In the genomic region with DNA sequence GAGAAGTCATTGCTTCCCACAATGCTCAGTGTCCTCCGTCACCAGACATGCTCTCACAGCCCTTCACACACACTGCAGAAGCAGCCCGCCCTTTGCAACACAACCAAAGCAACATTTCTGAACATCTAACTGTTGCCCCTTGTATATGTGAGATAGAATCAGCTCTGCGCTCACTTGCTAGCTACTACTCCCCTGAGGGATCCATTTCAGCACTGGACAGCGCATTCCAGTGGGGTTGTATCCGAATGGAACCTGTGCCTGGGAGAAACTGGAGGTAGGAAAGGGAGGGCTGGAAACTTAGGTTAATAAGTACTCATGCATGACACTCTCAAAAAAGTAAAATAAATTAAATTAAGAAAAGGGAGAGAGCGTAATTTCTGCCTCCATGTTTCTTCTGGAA, we compare ENCODE assay signal across 12 mouse cellular contexts.
A peak's percentile ranks its signal among the peaks of the same experiment; 100 is the strongest.
DNase-seq lines count a peak whose midpoint lies in the region; ATAC-seq and TF ChIP-seq lines count a peak whose summit lies in the region.
"Had no signal": no experiment of that assay in that cellular context is flagged by ENCODE, and none has a peak within 500 bp of the region (broad histone marks: within the 10 kb centered on the region; RNA-seq: fewer than 3 reads in every experiment).

No protein-coding gene starts in this region.

- H3K4me1 ChIP-seq in stomach, postnatal 0 days (replicated peaks; ENCODE audit: control insufficient read depth, insufficient read depth): no peaks in the 10 kb centered on the region
- H3K4me1 ChIP-seq: intestine, embryonic 15.5 days had no signal

- no peak overlapping the region for H3K4me3 ChIP-seq in stomach, postnatal 0 days (ENCODE audit: low read depth, low read length)
- H3K4me3 ChIP-seq: intestine, embryonic 15.5 days had no signal

- intact Hi-C loops in gastrocnemius, postnatal 14 days (cut with DNase I; ENCODE audit: low total_unique reads): no loop called here

- no peak for TF ChIP-seq EP300 in stomach, postnatal 0 days (optimal IDR thresholded peaks at IDR 0.05)

- H3K27me3 ChIP-seq in stomach, postnatal 0 days (ENCODE audit: control insufficient read depth, insufficient read depth, low read length): no peaks in the 10 kb centered on the region
- H3K27me3 ChIP-seq: intestine, embryonic 15.5 days had no signal

- DNase-seq in gastrocnemius, postnatal 14 days: peak; percentile 14
- no peak for DNase-seq in gastrocnemius, adult 18-20 months (ENCODE audit: low spot score)
- DNase-seq in lung, postnatal 14 days: peak; percentile 7
- no peak for DNase-seq in lung, postnatal 25 days (ENCODE audit: low spot score)
- peak; percentile 65 for DNase-seq in embryo, embryonic 11.5 days (ENCODE audit: low read depth, low spot score)
- peak; percentile 34 for DNase-seq in stomach, postnatal 0 days (ENCODE audit: low spot score)
- DNase-seq in left cerebral cortex, adult 18-20 months (ENCODE audit: low spot score in 2 of 2): no peak
- DNase-seq in layer of hippocampus, adult 8-10 months (ENCODE audit: low spot score in 2 of 2): no peak
- DNase-seq: gastrocnemius, postnatal 36 days had no signal

- no peak overlapping the region for H3K4me2 ChIP-seq in stomach, postnatal 0 days (replicated peaks; ENCODE audit: low read depth)
- H3K4me2 ChIP-seq: intestine, embryonic 15.5 days; liver, embryonic 11.5 days had no signal

- TF ChIP-seq CTCF in stomach, postnatal 0 days (IDR thresholded peaks at IDR 0.05; ENCODE audit: low read depth): no peak

- H3K36me3 ChIP-seq in stomach, postnatal 0 days (ENCODE audit: control insufficient read depth, insufficient read depth, low read length): no peaks in the 10 kb centered on the region
- H3K36me3 ChIP-seq: intestine, embryonic 15.5 days had no signal

- H3K9ac ChIP-seq in stomach, postnatal 0 days (ENCODE audit: low read length): no peak overlapping the region
- H3K9ac ChIP-seq: intestine, embryonic 15.5 days had no signal

- ATAC-seq in stomach, postnatal 0 days (ENCODE audit: low FRiP score, low TSS enrichment): no peak
- ATAC-seq: CD4-positive, CD25-positive, alpha-beta regulatory T cell, adult 4 months; intestine, embryonic 15.5 days had no signal

- WGBS in stomach, postnatal 0 days: 52% methylated on average over 6 of the region's 6 CpGs

- H3K27ac ChIP-seq in stomach, postnatal 0 days (replicated peaks): no peak overlapping the region
- H3K27ac ChIP-seq: intestine, embryonic 15.5 days had no signal

- no peaks in the 10 kb centered on the region for H3K9me3 ChIP-seq in stomach, postnatal 0 days (ENCODE audit: control insufficient read depth, low read length)
- H3K9me3 ChIP-seq: intestine, embryonic 15.5 days had no signal

Comparison
In these comparisons a context has a peak if more than half of its experiments do, and no peak if none do; other contexts are left out.
1. DNase-seq: peak in gastrocnemius, postnatal 14 days (single experiment), lung, postnatal 14 days (single experiment), embryo, embryonic 11.5 days (single experiment) and stomach, postnatal 0 days (single experiment); none in gastrocnemius, adult 18-20 months (single experiment), lung, postnatal 25 days (single experiment), left cerebral cortex, adult 18-20 months (0 of 2) and layer of hippocampus, adult 8-10 months (0 of 2).